8 mouse cellular contexts compared by ENCODE assay signal in genomic region chr3:109782289-109782951, GRCm38 (mm10).
DNase-seq lines count a peak whose midpoint lies in the region; ATAC-seq and TF ChIP-seq lines count a peak whose summit lies in the region.

No protein-coding gene starts in this region.

- H3K27ac ChIP-seq in hindbrain, postnatal 0 days, result peak overlapping the region; percentile 79

- H3K4me3 ChIP-seq in hindbrain, postnatal 0 days (ENCODE audit: low read length), result peak overlapping the region; percentile 35

- H3K36me3 ChIP-seq in hindbrain, postnatal 0 days (ENCODE audit: insufficient read depth, low read length), result no peaks in the 10 kb centered on the region

- 1% methylated on average over 27 of the region's 27 CpGs for WGBS in hindbrain, postnatal 0 days

- peak; percentile 4 to 18 for DNase-seq in adrenal gland, adult 18-20 months (ENCODE audit: low spot score in 2 of 2)
- peak; percentile 47 for DNase-seq in cerebellum, adult 9-10 months
- peak; percentile 89 for DNase-seq in hindbrain, postnatal 0 days (ENCODE audit: low spot score)
- DNase-seq in left cerebral cortex, adult 11 months (ENCODE audit: low spot score), result peak; percentile 57
- DNase-seq in lung, postnatal 4 days, result peak; percentile 14 to 35
- peak; percentile 81 to 82 for DNase-seq in right cerebral cortex, postnatal 10 days (ENCODE audit: low spot score in 2 of 2)
- no peak for DNase-seq in B cell, adult 2 months

- no peaks in the 10 kb centered on the region for H3K9me3 ChIP-seq in hindbrain, postnatal 0 days (ENCODE audit: low read length)

- peak overlapping the region; percentile 76 for H3K4me2 ChIP-seq in hindbrain, postnatal 0 days (ENCODE audit: low read depth, low read length)

- H3K4me1 ChIP-seq in hindbrain, postnatal 0 days (ENCODE audit: insufficient read depth, low read length), result no peaks in the 10 kb centered on the region; the same call in none of the 2 replicates

- peak; percentile 90 for ATAC-seq in frontal cortex, adult (ENCODE audit: low TSS enrichment)
- ATAC-seq in hindbrain, postnatal 0 days, result peak; percentile 91

- peak overlapping the region; percentile 37 for H3K9ac ChIP-seq in hindbrain, postnatal 0 days (replicated peaks; ENCODE audit: low read length)

- H3K27me3 ChIP-seq in hindbrain, postnatal 0 days (ENCODE audit: insufficient read depth, low read length), result no peaks in the 10 kb centered on the region

- TF ChIP-seq CTCF in hindbrain, postnatal 0 days (IDR thresholded peaks at IDR 0.05; ENCODE audit: low read depth), result peak; percentile 79

Comparison
In these comparisons a context has a peak if more than half of its experiments do, and no peak if none do; other contexts are left out.
1. DNase-seq: peak in adrenal gland, adult 18-20 months (2 of 2), cerebellum, adult 9-10 months (single experiment), hindbrain, postnatal 0 days (single experiment), left cerebral cortex, adult 11 months (single experiment), lung, postnatal 4 days (2 of 2) and right cerebral cortex, postnatal 10 days (2 of 2); none in B cell, adult 2 months (0 of 2).